Mouse (Mus musculus) midbrain, embryonic 13.5 days (tissue): ENCODE data around the gene Gm17387. TPM values are rescaled to one million over a fixed set of nuclear protein-coding genes. Genes with fewer than 3 reads are reported as not detected.

Source experiments
- ATAC-seq: fragments of 200-750 bp; cut with Nextera tagmentation; 2 replicates; pipeline ENCODE4 v1.8.0; 2017; ENCODE audit warnings: mild to moderate bottlenecking, moderate TSS enrichment, moderate library complexity
- H3K27ac ChIP-seq: fragments of 300-500 bp; sonication (generic); 2 replicates; pipeline ENCODE4 v1.5.1; 2015; ENCODE audit warnings: inconsistent platforms, mild to moderate bottlenecking, moderate library complexity
- H3K27me3 ChIP-seq: fragments of 300-500 bp; sonication (generic); 2 replicates; pipeline ENCODE4 v1.6.1; 2015; ENCODE audit warnings: mild to moderate bottlenecking, inconsistent platforms
- H3K36me3 ChIP-seq: fragments of 300-500 bp; sonication (generic); 2 replicates; pipeline ENCODE4 v1.6.1; 2015; ENCODE audit warnings: mild to moderate bottlenecking, inconsistent platforms
- H3K4me1 ChIP-seq: fragments of 300-500 bp; sonication (generic); replicated peaks from 2 replicates; pipeline ENCODE4 v1.6.1; 2015; ENCODE audit warnings: inconsistent platforms
- H3K4me2 ChIP-seq: fragments of 300-500 bp; sonication (generic); replicated peaks from 2 replicates; pipeline ENCODE4 v1.6.1; 2015; ENCODE audit warnings: moderate library complexity, mild to moderate bottlenecking, inconsistent platforms
- H3K4me3 ChIP-seq: fragments of 300-500 bp; sonication (generic); replicated peaks from 2 replicates; pipeline ENCODE4 v1.5.1; 2015; ENCODE audit warnings: mild to moderate bottlenecking, inconsistent platforms
- H3K9ac ChIP-seq: fragments of 300-500 bp; sonication (generic); replicated peaks from 2 replicates; pipeline ENCODE4 v1.6.1; 2015; ENCODE audit warnings: mild to moderate bottlenecking, inconsistent platforms
- H3K9me3 ChIP-seq: fragments of 300-500 bp; sonication (generic); 2 replicates; pipeline ENCODE4 v1.6.1; 2016; ENCODE audit warnings: mild to moderate bottlenecking, inconsistent platforms
- WGBS: fragments of 180-500 bp; shearing (Covaris S2); methylation state at CpG from one replicate; pipeline ENCODE4 v1.1.7; 2015; 5-methylcytosine and 5-hydroxymethylcytosine counted together
- polyA plus RNA-seq: library from polyadenylated mRNA; unstranded; fragments of >200 nt; fragmentation: Nextera tagmentation; extraction: Ambion mirVana; gene quantifications from 2 replicates; pipeline ENCODE4 v1.2.1, GENCODE M21; 2015

Gene Gm17387
- polyA plus RNA-seq, 1 experiment from 2014 or later = not detected

GRCm38 (mm10) chr7:141040867-141041606 lies 12.1 kb downstream of the Gm17387 start:
- whole genome bisulfite sequencing = 44% methylated on average over 7 of the region's 9 CpGs
- no peaks in the 10 kb centered on the region for H3K36me3 ChIP-seq
- H3K27me3 ChIP-seq = no peaks in the 10 kb centered on the region
- H3K4me2 ChIP-seq = no peak overlapping the region
- ATAC-seq = peak; percentile 30; the same call in 1 of the 2 replicates
- H3K4me3 ChIP-seq = no peak overlapping the region
- no peak overlapping the region for H3K9ac ChIP-seq
- no peaks in the 10 kb centered on the region for H3K9me3 ChIP-seq
- peak overlapping the region; percentile 19; the same call in 1 of the 2 replicates for H3K27ac ChIP-seq
- no peaks in the 10 kb centered on the region for H3K4me1 ChIP-seq

GRCm38 (mm10) chr7:141041661-141042060 lies 12.7 kb downstream of the Gm17387 start:
- H3K36me3 ChIP-seq = no peaks in the 10 kb centered on the region
- no peaks in the 10 kb centered on the region for H3K27me3 ChIP-seq
- H3K9me3 ChIP-seq = no peaks in the 10 kb centered on the region
- no peak overlapping the region for H3K4me3 ChIP-seq
- peak; percentile 77 for ATAC-seq
- no peaks in the 10 kb centered on the region for H3K4me1 ChIP-seq
- H3K4me2 ChIP-seq = no peak overlapping the region
- WGBS = 28% methylated on average over 5 of the region's 5 CpGs
- H3K27ac ChIP-seq = no peak overlapping the region
- H3K9ac ChIP-seq = no peak overlapping the region

GRCm38 (mm10) chr7:141042539-141042938 lies 13.6 kb downstream of the Gm17387 start:
- H3K9ac ChIP-seq = no peak overlapping the region
- H3K9me3 ChIP-seq = no peaks in the 10 kb centered on the region
- ATAC-seq = no peak
- no peak overlapping the region for H3K27ac ChIP-seq
- no peak overlapping the region for H3K4me2 ChIP-seq
- 0 out of 2 replicates have a peak, but pooled peaks cover 4% of the 10 kb centered on the region for H3K27me3 ChIP-seq
- no peaks in the 10 kb centered on the region for H3K36me3 ChIP-seq
- no peak overlapping the region for H3K4me3 ChIP-seq
- WGBS = 54% methylated on average over 4 of the region's 4 CpGs
- peaks cover 6% of the 10 kb centered on the region for H3K4me1 ChIP-seq

GRCm38 (mm10) chr7:141046931-141047580 lies 18.1 kb downstream of the Gm17387 start:
- Histone ChIP-seq H3K4me1 (peaks cover 14% of the 10 kb centered on the region), H3K9ac (no peak overlapping the region), H3K27ac (no peak overlapping the region), H3K36me3 (no peaks in the 10 kb centered on the region), H3K4me3 (no peak overlapping the region), H3K9me3 (no peaks in the 10 kb centered on the region), H3K4me2 (peak overlapping the region; percentile 75), H3K27me3 (0 out of 2 replicates have a peak, but pooled peaks cover 4% of the 10 kb centered on the region)
- ATAC-seq = no peak
- 69% methylated on average over 6 of the region's 6 CpGs for WGBS

GRCm38 (mm10) chr7:141047581-141048225 lies 18.8 kb downstream of the Gm17387 start:
- Histone ChIP-seq H3K27me3 (0 out of 2 replicates have a peak, but pooled peaks cover 4% of the 10 kb centered on the region), H3K36me3 (no peaks in the 10 kb centered on the region), H3K4me2 (peak overlapping the region; percentile 75), H3K27ac (peak overlapping the region; percentile 58), H3K4me1 (peaks cover 14% of the 10 kb centered on the region), H3K9me3 (no peaks in the 10 kb centered on the region), H3K4me3 (peak overlapping the region; percentile 41), H3K9ac (peak overlapping the region; percentile 60)
- 10% methylated on average over 14 of the region's 19 CpGs for WGBS
- peak; percentile 85 for ATAC-seq

GRCm38 (mm10) chr7:141048226-141049218 lies 19.6 kb downstream of the Gm17387 start:
- peak; percentile 87 for ATAC-seq
- Histone ChIP-seq H3K27me3 (0 out of 2 replicates have a peak, but pooled peaks cover 4% of the 10 kb centered on the region), H3K9me3 (no peaks in the 10 kb centered on the region), H3K27ac (peak overlapping the region; percentile 58), H3K9ac (peak overlapping the region; percentile 60), H3K36me3 (no peaks in the 10 kb centered on the region), H3K4me2 (peak overlapping the region; percentile 75), H3K4me3 (peak overlapping the region; percentile 41), H3K4me1 (peaks cover 14% of the 10 kb centered on the region)
- 10% methylated on average over 21 of the region's 21 CpGs for WGBS

- WGBS = 81% methylated on average over 2 of the region's 2 CpGs
These were observed 20.4 kb downstream of the Gm17387 start for GRCm38 (mm10) chr7:141049326-141049725.

GRCm38 (mm10) chr7:141051060-141051685 lies 22.2 kb downstream of the Gm17387 start:
- ATAC-seq = no peak
- H3K9me3 ChIP-seq = no peaks in the 10 kb centered on the region
- 77% methylated on average over 16 of the region's 17 CpGs for WGBS
- H3K36me3 ChIP-seq = peaks cover 3% of the 10 kb centered on the region; the same call in 1 of the 2 replicates
- no peak overlapping the region for H3K9ac ChIP-seq
- no peak overlapping the region for H3K27ac ChIP-seq
- H3K4me2 ChIP-seq = no peak overlapping the region
- H3K4me3 ChIP-seq = no peak overlapping the region
- H3K27me3 ChIP-seq = 0 out of 2 replicates have a peak, but pooled peaks cover 4% of the 10 kb centered on the region
- peaks cover 14% of the 10 kb centered on the region for H3K4me1 ChIP-seq

More at GRCm38 (mm10) chr7:141049326-141049725, 20.4 kb downstream of the Gm17387 start:
- Histone ChIP-seq H3K27me3 (0 out of 2 replicates have a peak, but pooled peaks cover 4% of the 10 kb centered on the region), H3K4me3 (no peak overlapping the region), H3K27ac (0 out of 2 replicates have a peak overlapping the region, but pooled peaks have one; percentile 35), H3K36me3 (no peaks in the 10 kb centered on the region), H3K9me3 (no peaks in the 10 kb centered on the region), H3K4me1 (peaks cover 14% of the 10 kb centered on the region), H3K4me2 (no peak overlapping the region), H3K9ac (no peak overlapping the region)
- peak; percentile 41 for ATAC-seq

- ATAC-seq = no peak
- H3K4me3 ChIP-seq = no peak overlapping the region
- peaks cover 14% of the 10 kb centered on the region for H3K4me1 ChIP-seq
- H3K4me2 ChIP-seq = no peak overlapping the region
- no peak overlapping the region for H3K9ac ChIP-seq
- peaks cover 3% of the 10 kb centered on the region; the same call in 1 of the 2 replicates for H3K36me3 ChIP-seq
- 95% methylated on average over 4 of the region's 4 CpGs for WGBS
- no peaks in the 10 kb centered on the region for H3K9me3 ChIP-seq
- 0 out of 2 replicates have a peak, but pooled peaks cover 1% of the 10 kb centered on the region for H3K27me3 ChIP-seq
- H3K27ac ChIP-seq = no peak overlapping the region
These were observed 23.1 kb downstream of the Gm17387 start for GRCm38 (mm10) chr7:141052016-141052415.

- peaks cover 3% of the 10 kb centered on the region; the same call in 1 of the 2 replicates for H3K36me3 ChIP-seq
- no peak overlapping the region for H3K9ac ChIP-seq
- WGBS = 83% methylated on average over 2 of the region's 2 CpGs
- H3K4me1 ChIP-seq = peaks cover 10% of the 10 kb centered on the region
- no peak overlapping the region for H3K27ac ChIP-seq
- no peak overlapping the region for H3K4me2 ChIP-seq
- no peaks in the 10 kb centered on the region for H3K27me3 ChIP-seq
- H3K4me3 ChIP-seq = no peak overlapping the region
- H3K9me3 ChIP-seq = no peaks in the 10 kb centered on the region
- no peak for ATAC-seq
These were observed 23.5 kb downstream of the Gm17387 start for GRCm38 (mm10) chr7:141052421-141052820.
